Mouse (Mus musculus): ENCODE results near the gene Myo10.

Gene Myo10

DNA sequence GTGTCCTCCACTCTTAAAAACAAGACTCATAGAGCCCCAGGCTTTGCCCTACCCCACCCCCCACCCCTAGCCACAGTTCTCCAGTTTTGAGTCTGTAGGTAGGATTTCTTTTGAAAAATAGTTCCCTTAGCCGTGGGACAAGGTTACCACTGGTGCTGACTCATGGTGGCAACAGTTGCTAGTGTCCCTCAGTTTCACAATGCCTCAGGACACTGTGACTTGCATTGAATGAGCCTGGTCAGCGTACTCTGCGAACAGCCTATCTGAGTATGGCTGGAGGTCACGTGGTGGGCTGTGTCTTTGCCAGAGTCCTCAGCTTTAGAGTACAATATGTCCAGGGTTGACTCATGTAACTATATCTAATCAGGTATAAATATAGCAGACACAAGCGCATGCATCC, 104.5 kb downstream of the Myo10 start:
- DNase-seq = peak; percentile 97

- DNase-seq = no peak
Measured at GRCm38 (mm10) chr15:25728501-25728900, 106.2 kb downstream of the Myo10 start.

GRCm38 (mm10) chr15:25731053-25731452, 108.7 kb downstream of the Myo10 start:
- DNase-seq = no peak

- DNase-seq = no peak
Measured at GRCm38 (mm10) chr15:25732758-25733428, 110.6 kb downstream of the Myo10 start.

DNA sequence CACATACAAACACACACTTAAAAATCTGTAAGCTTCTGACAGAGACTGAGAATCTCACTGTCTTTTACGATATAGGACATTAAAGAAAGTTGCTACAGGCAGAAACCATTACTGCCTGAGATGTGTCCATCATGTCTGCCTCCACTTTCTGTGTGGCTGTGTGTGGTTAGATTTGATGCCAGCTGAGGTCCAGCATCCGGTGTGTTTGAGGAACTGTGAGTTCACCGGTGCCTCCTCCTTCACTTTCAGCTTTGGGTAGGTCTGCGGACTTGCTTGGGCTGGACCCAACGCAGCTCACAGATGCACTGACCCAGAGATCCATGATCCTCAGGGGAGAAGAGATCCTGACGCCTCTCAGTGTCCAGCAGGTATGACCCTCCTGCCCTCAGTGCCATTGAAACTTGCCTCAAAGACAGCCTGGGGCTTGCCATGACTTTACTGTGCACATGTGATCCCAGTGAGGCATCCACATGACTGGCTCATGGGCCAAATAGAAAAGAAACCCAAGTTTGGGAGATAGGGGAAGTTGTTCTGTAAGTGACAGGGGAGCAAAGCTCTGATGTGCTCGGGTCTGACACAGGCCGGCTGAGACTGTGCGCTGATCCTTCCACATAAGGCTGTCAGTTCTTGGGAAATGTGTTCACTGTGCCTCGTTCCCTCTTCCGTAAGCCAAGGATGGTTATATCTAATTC, 111.6 kb downstream of the Myo10 start:
- DNase-seq = no peak

GRCm38 (mm10) chr15:25736531-25736930, 114.2 kb downstream of the Myo10 start:
- peak; percentile 91 for DNase-seq

GRCm38 (mm10) chr15:25740271-25740670, 117.9 kb downstream of the Myo10 start:
- DNase-seq = no peak

- peak; percentile 79 for DNase-seq
Measured at GRCm38 (mm10) chr15:25742196-25742595, 119.9 kb downstream of the Myo10 start.

DNA sequence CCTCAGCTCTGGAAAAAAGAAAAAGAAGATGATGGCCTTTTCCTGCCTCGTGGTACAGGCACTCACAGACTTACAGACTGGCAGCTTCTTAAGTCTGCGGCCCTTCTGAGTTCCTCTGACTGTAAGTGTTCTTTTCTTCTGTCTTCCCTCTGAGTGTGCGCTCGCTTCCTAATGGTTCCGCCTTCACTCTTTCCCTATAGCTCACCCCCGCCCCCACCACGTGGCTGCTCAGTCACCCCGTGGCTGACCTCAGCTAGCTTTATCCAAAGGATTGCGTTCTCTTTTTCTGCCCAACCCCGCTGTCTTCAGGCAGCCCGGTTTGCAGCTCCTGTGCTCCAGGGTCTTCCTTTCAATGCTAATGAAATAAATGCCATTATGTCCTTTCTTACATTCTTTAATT, 129.2 kb downstream of the Myo10 start:
- DNase-seq = no peak

DNA sequence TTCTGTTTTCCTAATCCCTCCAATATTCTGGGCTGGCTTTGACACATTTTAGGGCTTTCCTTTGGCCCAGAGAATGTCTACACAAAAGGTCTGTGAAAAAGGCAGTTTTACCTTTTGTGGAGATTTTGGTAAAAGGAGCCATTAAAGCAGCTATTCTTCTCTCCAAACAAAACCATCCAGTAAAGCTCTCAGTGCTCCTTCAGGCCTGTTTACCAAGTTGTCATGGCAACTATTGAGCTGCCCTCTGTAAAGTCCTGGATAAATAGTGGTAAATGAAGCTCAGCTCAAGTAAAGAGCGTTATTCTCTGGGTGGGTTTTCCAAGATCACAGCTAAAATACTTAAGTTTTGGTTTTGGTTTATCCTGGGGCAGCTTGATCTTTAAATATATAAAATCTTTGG, 130.3 kb downstream of the Myo10 start:
- no peak for DNase-seq

DNA sequence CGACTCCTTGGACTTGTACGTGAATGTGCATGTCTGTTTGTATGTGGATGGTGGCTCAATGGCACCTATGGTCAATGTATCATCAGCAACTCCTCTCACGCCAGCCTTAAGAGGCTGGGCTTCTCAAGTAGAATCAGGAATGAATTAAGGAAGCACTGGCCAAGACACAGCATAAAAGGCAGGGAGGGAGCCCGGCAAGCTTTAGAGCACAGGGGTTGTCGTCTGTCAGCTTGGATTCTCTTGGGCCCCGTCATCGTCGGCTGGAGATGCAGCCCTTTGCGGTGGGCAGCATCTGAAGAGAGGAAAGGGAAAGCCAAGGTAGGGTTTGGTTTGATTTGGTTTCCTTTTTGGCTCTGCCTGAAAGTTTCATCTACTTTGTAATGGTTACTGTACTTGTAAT, 130.7 kb downstream of the Myo10 start:
- peak; percentile 87 for DNase-seq

DNA sequence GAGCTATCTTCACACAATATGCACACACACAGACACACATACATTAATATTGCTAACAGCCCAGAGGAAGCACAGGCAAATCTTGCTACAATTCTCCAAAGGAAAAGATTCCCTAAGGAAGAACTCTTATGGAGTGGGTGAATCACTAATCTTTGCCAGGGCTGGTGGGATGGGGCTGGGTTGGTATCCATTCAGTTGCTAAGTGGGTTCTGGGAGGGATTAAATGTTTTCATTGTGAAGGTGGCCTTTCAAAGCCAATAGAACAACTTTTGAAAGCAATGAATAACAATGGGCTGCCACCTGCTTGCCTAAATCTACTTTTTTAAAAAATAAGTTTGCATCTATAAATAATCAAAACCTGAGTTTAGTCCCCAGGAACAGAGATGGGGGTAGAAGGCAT, 131.6 kb downstream of the Myo10 start:
- no peak for DNase-seq

DNA sequence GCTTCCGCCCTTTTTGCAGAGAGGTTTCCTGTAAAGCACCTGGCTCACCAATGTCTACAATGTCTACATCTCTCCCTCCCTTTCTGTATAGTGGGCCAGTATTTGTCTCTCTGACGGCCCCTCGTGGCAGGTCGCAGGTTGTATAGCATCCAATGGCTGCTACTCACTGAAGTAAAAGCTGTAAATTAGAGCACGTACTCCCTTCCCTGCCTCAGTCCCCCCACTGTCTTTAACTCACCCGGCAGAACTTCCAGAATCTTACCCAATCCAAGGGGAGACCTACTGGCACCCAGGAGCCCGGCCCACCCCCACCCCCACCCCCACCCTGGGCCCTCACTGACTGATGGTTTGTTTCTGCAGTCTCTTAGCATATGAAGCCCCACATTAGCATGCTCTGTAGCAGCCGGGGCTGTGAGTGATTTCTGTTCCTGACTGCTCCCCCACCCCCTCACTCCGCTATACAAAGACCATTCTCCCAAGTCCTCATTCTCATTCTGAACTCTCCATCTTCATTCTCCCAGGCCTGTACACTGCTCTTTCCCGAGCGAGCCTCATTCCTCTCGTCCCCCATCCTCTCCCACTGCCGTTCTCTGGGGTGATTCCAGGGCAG, 132.1 kb downstream of the Myo10 start:
- DNase-seq = no peak

DNA sequence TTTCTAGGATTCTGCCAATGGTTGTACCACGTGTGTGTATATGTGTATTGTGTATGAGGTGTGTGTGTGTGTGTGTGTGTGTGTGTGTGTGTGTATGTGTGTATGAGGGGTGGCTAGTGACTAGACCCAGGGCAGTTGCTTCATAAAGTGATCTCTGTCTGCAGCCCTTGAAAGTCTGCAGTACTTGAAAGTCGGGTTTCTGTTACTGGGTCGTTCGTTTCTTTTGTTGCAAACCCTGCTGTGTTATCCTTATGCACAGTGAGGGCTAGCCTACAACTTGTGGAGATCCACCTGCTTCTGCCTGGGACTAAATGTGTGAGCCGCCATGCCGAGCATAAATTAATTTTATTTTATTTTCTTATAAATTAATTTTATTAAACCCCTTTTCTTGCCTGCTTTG, 133.2 kb downstream of the Myo10 start:
- no peak for DNase-seq

DNA sequence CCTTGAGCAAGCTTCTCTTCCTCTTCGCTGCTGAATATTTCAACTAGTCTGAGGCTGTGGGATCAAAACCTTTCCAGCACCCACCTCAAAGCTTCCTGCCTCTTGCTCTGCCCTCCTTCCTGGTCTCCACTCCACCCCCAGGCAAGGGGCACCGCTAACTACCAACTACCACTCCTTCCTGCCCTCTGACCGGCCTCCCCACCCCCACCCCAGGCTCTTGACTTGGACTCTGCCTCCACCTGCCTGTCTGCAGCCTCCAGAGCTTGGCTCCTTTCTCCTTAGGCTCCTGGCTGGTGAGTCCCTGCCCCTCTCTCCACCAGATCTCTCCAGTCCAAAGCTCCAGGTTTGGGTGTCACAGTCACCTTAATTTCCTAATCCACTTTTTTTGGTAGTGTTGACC, 133.7 kb downstream of the Myo10 start:
- no peak for DNase-seq

DNA sequence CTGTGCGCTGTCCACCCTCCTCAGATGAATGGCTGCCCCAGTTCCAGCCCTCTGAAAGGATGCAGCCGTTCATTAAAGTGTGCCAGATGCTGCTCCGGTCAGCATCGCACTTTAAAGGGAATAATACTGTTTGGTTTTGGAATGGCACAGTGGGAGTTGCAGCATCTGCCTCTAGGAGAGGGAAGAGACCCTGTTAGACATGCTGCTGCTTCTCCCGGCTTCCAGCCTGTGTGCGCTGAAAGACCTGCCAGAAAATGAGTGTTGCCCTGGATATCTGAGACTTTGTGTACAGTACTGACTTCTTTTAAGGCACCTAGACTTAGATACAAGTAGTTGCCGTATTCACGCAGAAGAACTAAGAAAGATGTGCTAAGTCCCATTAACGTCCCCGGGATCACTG, 135.7 kb downstream of the Myo10 start:
- no peak for DNase-seq

- DNase-seq = no peak
Measured at GRCm38 (mm10) chr15:25758500-25759086, 136.3 kb downstream of the Myo10 start.

GRCm38 (mm10) chr15:25760304-25760703, 138.0 kb downstream of the Myo10 start:
- DNase-seq = no peak

DNA sequence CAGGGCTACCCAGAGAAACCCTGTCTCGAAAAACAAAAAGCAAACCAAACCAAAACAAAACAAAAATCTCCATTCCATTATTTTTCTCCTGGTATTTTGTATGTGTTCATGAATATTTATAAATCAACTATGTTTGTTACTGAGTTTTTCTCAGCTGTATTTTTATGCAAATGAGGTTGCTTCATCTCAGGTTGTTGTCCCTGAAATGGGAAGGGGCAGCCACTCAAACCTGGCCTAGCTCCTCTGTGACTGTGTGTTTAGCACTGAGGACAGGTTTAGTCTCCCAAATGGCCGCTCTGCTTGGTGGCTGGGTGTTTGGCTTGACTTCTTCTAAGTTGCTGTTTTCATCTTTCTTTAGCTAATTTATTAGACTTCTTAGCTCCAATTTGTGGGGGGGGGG, 138.7 kb downstream of the Myo10 start:
- DNase-seq = no peak

DNA sequence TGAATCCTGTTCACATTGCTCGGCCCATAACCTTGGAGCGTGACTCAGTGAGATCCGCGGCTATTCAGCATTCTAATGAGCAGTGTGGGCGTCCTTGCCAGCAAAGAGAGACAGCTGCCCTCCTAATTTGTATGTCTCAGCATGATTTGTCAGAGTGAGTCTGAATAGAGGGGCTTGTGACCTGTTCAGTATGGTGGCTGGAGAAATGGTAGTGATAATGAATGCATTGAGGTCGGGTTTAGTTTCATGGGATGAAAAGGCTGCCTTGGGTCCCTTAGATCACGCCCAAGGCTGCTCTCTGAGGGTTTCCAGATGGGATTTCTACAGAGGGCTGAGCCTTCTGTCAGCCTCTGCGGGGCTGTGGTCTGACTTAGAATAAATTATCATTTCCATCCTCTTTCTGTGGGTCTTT, 139.5 kb downstream of the Myo10 start:
- no peak for DNase-seq

DNA sequence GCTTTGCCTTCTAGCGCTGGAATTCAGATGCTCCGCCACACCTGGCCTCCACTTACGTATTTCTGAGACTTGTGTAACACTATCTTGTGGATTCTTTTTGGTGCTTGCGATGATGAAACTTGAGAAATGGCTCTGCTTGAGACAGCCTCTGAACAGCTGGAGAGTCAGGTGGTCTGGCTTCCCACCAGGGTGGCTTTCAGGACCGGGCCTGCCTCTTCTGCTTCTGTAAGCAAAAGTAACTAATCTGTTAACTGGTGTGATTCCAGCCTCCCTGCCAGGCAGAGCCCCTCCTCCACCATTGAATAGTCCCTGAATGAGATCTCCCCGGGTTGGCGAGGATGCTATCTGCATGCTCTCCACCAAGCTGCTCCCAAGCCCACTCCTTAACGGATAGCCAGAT, 140.0 kb downstream of the Myo10 start:
- DNase-seq = no peak

- no peak for DNase-seq
Measured at GRCm38 (mm10) chr15:25763106-25763505, 140.8 kb downstream of the Myo10 start.

DNA sequence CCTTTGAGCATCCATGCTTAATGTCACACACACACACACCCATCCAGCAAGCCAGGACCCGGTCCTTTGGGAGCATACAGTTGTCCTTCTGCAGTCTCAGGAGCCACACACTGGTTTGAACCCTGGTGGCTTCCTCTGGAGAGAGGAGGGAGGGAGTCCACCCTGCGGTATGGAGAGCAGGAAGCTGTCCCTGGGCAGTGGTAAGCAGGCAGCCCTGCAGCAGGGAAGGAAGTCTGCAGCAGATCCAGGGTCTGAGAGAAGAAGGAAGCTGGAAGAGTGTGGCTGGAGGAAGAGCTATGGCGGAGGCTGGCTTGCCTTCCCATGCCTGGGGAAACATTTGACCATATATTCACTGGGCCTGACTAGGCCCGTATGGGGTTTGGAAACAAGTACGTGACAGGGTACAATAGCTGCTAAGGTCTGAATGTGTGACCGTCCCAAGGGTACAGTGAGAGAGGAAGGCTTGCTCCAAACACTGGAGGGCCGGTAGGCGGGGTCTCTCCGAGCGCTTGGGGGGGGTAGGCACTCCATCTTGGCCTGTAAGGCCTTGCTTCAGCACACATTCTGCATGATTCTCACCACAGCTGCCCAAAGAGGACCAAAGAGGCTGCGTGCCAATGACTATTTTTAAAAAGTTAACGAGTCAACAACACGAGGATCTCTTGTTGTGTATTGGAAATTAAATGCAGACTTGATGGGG, 142.5 kb downstream of the Myo10 start:
- peak; percentile 93 for DNase-seq

Measured in heart, adult 11 months (tissue).